Comparison of ENCODE assay signal across 24 mouse cellular contexts in genomic region chr6:47525041-47525440, GRCm38 (mm10).
DNase-seq lines count a peak whose midpoint lies in the region; ATAC-seq and TF ChIP-seq lines count a peak whose summit lies in the region.
"Had no signal": no experiment of that assay in that cellular context is flagged by ENCODE, and none has a peak within 500 bp of the region (broad histone marks: within the 10 kb centered on the region; RNA-seq: fewer than 3 reads in every experiment).

No protein-coding gene starts in this region.

- intact Hi-C loops in gastrocnemius, postnatal 36 days (cut with DNase I) = no loop called here

- no peak overlapping the region for H3K4me2 ChIP-seq in midbrain, embryonic 11.5 days
- H3K4me2 ChIP-seq in midbrain, embryonic 15.5 days = no peak overlapping the region
- H3K4me2 ChIP-seq in neural tube, embryonic 15.5 days = no peak overlapping the region
- H3K4me2 ChIP-seq: embryonic facial prominence, embryonic 12.5 days; embryonic facial prominence, embryonic 15.5 days; heart, embryonic 11.5 days; hindbrain, embryonic 13.5 days had no signal

- H3K27me3 ChIP-seq in midbrain, embryonic 11.5 days (ENCODE audit: control insufficient read depth, insufficient read depth, low read length) = no peaks in the 10 kb centered on the region
- H3K27me3 ChIP-seq in midbrain, embryonic 15.5 days (replicated peaks) = no peaks in the 10 kb centered on the region
- no peaks in the 10 kb centered on the region for H3K27me3 ChIP-seq in neural tube, embryonic 15.5 days (replicated peaks)
- H3K27me3 ChIP-seq: embryonic facial prominence, embryonic 12.5 days; embryonic facial prominence, embryonic 15.5 days; hindbrain, embryonic 13.5 days; Patski had no signal

- H3K9ac ChIP-seq in midbrain, embryonic 11.5 days (ENCODE audit: low read length) = no peak overlapping the region
- H3K9ac ChIP-seq in midbrain, embryonic 15.5 days = no peak overlapping the region
- no peak overlapping the region for H3K9ac ChIP-seq in neural tube, embryonic 15.5 days (replicated peaks)
- H3K9ac ChIP-seq: embryonic facial prominence, embryonic 12.5 days; embryonic facial prominence, embryonic 15.5 days; hindbrain, embryonic 13.5 days had no signal

- no peaks in the 10 kb centered on the region for H3K4me1 ChIP-seq in midbrain, embryonic 11.5 days (ENCODE audit: control insufficient read depth, insufficient read depth, low read length)
- H3K4me1 ChIP-seq in midbrain, embryonic 15.5 days = no peaks in the 10 kb centered on the region
- H3K4me1 ChIP-seq in neural tube, embryonic 15.5 days = no peaks in the 10 kb centered on the region
- H3K4me1 ChIP-seq in lung, adult 2 months (ENCODE audit: control insufficient read depth, insufficient read depth, low read length) = no peaks in the 10 kb centered on the region
- H3K4me1 ChIP-seq: embryonic facial prominence, embryonic 12.5 days; embryonic facial prominence, embryonic 15.5 days; hindbrain, embryonic 13.5 days had no signal

- peaks cover 29% of the 10 kb centered on the region for H3K36me3 ChIP-seq in midbrain, embryonic 11.5 days (ENCODE audit: control insufficient read depth, insufficient read depth, low read length)
- H3K36me3 ChIP-seq in midbrain, embryonic 15.5 days (replicated peaks) = peaks cover 40% of the 10 kb centered on the region
- peaks cover 83% of the 10 kb centered on the region for H3K36me3 ChIP-seq in neural tube, embryonic 15.5 days

- 83% methylated on average over 2 of the region's 2 CpGs for WGBS in midbrain, embryonic 11.5 days
- WGBS in midbrain, embryonic 15.5 days = 88% methylated on average over 2 of the region's 2 CpGs
- 90% methylated on average over 2 of the region's 2 CpGs for WGBS in neural tube, embryonic 15.5 days
- 78% methylated on average over 2 of the region's 2 CpGs for WGBS in lung, adult 2 months

- no peak for TF ChIP-seq CTCF in lung, adult 2 months (IDR thresholded peaks at IDR 0.05; ENCODE audit: insufficient read depth, low read length)

- DNase-seq in midbrain, embryonic 11.5 days (ENCODE audit: low spot score, missing footprints) = no peak
- peak; percentile 12 for DNase-seq in neural tube, embryonic 10.5 days (ENCODE audit: extremely low spot score, low spot score)
- peak; percentile 65 for DNase-seq in 416B (ENCODE audit: low read depth)
- DNase-seq in lung, adult 2 months = no peak
- DNase-seq in gastrocnemius, postnatal 36 days = no peak
- DNase-seq: adrenal gland, postnatal 10 days; adrenal gland, postnatal 36 days; cerebellum, adult 18-20 months; cerebellum, adult 9-10 months; cerebellum, postnatal 14 days; gastrocnemius, postnatal 10 days; heart, adult 11 months had no signal

- H3K9me3 ChIP-seq in midbrain, embryonic 11.5 days (ENCODE audit: control insufficient read depth, low read length) = no peaks in the 10 kb centered on the region
- H3K9me3 ChIP-seq in midbrain, embryonic 15.5 days = no peaks in the 10 kb centered on the region
- no peaks in the 10 kb centered on the region for H3K9me3 ChIP-seq in neural tube, embryonic 15.5 days (replicated peaks)
- H3K9me3 ChIP-seq: embryonic facial prominence, embryonic 12.5 days; embryonic facial prominence, embryonic 15.5 days; hindbrain, embryonic 13.5 days had no signal

- H3K4me3 ChIP-seq in midbrain, embryonic 11.5 days (ENCODE audit: low read depth, low read length) = no peak overlapping the region
- H3K4me3 ChIP-seq in midbrain, embryonic 15.5 days = no peak overlapping the region
- H3K4me3 ChIP-seq in neural tube, embryonic 15.5 days (replicated peaks) = no peak overlapping the region
- no peak overlapping the region for H3K4me3 ChIP-seq in lung, adult 2 months (replicated peaks; ENCODE audit: extremely low read depth, low read depth, low read length)
- H3K4me3 ChIP-seq: embryonic facial prominence, embryonic 12.5 days; embryonic facial prominence, embryonic 15.5 days; hindbrain, embryonic 13.5 days had no signal

- no peak for TF ChIP-seq POLR2A in lung, adult 2 months (IDR thresholded peaks at IDR 0.05; ENCODE audit: borderline replicate concordance, extremely low read depth, low read depth, low read length)

- 0 out of 2 replicates have a peak, but pooled peaks have one; percentile 6 for ATAC-seq in midbrain, embryonic 11.5 days (ENCODE audit: low FRiP score)
- ATAC-seq in midbrain, embryonic 15.5 days (replicated peaks) = no peak
- no peak for ATAC-seq in neural tube, embryonic 15.5 days (ENCODE audit: low FRiP score)
- ATAC-seq: CD4-positive, CD25-positive, alpha-beta regulatory T cell, adult 4 months; forebrain, embryonic 16.5 days; inflammation-experienced regulatory T-cells, adult 6 months; intestine, embryonic 16.5 days; Patski had no signal

- no peak overlapping the region for H3K27ac ChIP-seq in midbrain, embryonic 11.5 days (ENCODE audit: low read depth, low read length)
- H3K27ac ChIP-seq in midbrain, embryonic 15.5 days = no peak overlapping the region
- no peak overlapping the region for H3K27ac ChIP-seq in neural tube, embryonic 15.5 days (replicated peaks)
- H3K27ac ChIP-seq: embryonic facial prominence, embryonic 12.5 days; embryonic facial prominence, embryonic 15.5 days; hindbrain, postnatal 0 days had no signal

Comparison
In these comparisons a context has a peak if more than half of its experiments do, and no peak if none do; other contexts are left out.
1. DNase-seq: peak in neural tube, embryonic 10.5 days (single experiment) and 416B (single experiment); none in midbrain, embryonic 11.5 days (single experiment), lung, adult 2 months (single experiment) and gastrocnemius, postnatal 36 days (0 of 2).